Mouse (Mus musculus) bone marrow macrophage, adult 2 months (primary cell): ENCODE data around the gene Yipf1.

Experiments used
- CTCF ChIP-seq: IDR thresholded peaks from 2 replicates; pipeline ENCODE4 v1.5.1; 2012; ENCODE audit warnings: low read depth, mild to moderate bottlenecking, low read length, moderate library complexity
- POLR2A ChIP-seq: IDR thresholded peaks from 2 replicates; pipeline ENCODE4 v1.6.1; 2012; ENCODE audit warnings: mild to moderate bottlenecking, low read depth, low read length, borderline replicate concordance

- no peak for TF ChIP-seq CTCF
- no peak for TF ChIP-seq POLR2A
These were observed 16.0 kb upstream of the Yipf1 start for GRCm38 (mm10) chr4:107298071-107298606.
